Mouse (Mus musculus) liver, postnatal 0 days (tissue): ENCODE measurements around the gene Cox4i1. TPM values are rescaled to one million over a fixed set of nuclear protein-coding genes. Genes with fewer than 3 reads are reported as not detected.

Source experiments
- ATAC-seq: fragments of 200-750 bp; cut with Nextera tagmentation; 2 replicates; pipeline ENCODE4 v1.8.0; 2017; ENCODE audit warnings: mild to moderate bottlenecking, moderate library complexity
- DNase-seq: peaks from one replicate; pipeline ENCODE4 v3.0.0-alpha.2; 2016
- H3K27ac ChIP-seq: fragments of 300-500 bp; sonication (generic); 2 replicates; pipeline ENCODE4 v1.5.1; 2014; ENCODE audit warnings: antibody characterized with exemption, moderate library complexity, mild to moderate bottlenecking, low read depth
- H3K27me3 ChIP-seq: fragments of 300-500 bp; sonication (generic); 2 replicates; pipeline ENCODE4 v1.6.1; 2014; ENCODE audit warnings: low read length, control low read depth, mixed read lengths; ENCODE audit not compliant: insufficient read depth
- H3K36me3 ChIP-seq: fragments of 300-500 bp; sonication (generic); replicated peaks from 2 replicates; pipeline ENCODE4 v1.6.1; 2014; ENCODE audit warnings: mild to moderate bottlenecking, control low read depth, low read length, moderate library complexity, mixed read lengths; ENCODE audit not compliant: insufficient read depth
- H3K4me1 ChIP-seq: fragments of 300-500 bp; sonication (generic); 2 replicates; pipeline ENCODE4 v1.6.1; 2014; ENCODE audit warnings: antibody characterized with exemption, mild to moderate bottlenecking, control low read depth; ENCODE audit not compliant: insufficient read depth
- H3K4me2 ChIP-seq: fragments of 300-500 bp; sonication (generic); 2 replicates; pipeline ENCODE4 v1.6.1; 2014; ENCODE audit warnings: low read depth, mild to moderate bottlenecking, low read length, moderate library complexity, mixed read lengths
- H3K4me3 ChIP-seq: fragments of 300-500 bp; sonication (generic); 2 replicates; pipeline ENCODE4 v1.5.1; 2014; ENCODE audit warnings: low read depth, low read length
- H3K9ac ChIP-seq: fragments of 300-500 bp; sonication (generic); replicated peaks from 2 replicates; pipeline ENCODE4 v1.6.1; 2014; ENCODE audit warnings: mild to moderate bottlenecking, moderate library complexity
- H3K9me3 ChIP-seq: fragments of 300-500 bp; sonication (generic); 2 replicates; pipeline ENCODE4 v1.6.1; 2016; ENCODE audit warnings: mild to moderate bottlenecking, control low read depth, low read length, mixed read lengths
- CTCF ChIP-seq: sonication (generic); IDR thresholded peaks from 2 replicates; pipeline ENCODE4 v1.5.1; 2016; ENCODE audit warnings: antibody characterized with exemption, low read depth
- EP300 ChIP-seq: IDR thresholded peaks from 2 replicates; pipeline ENCODE4 v1.6.1; 2016; ENCODE audit warnings: antibody characterized with exemption, low read depth, mild to moderate bottlenecking
- WGBS: fragments of 180-500 bp; shearing (Covaris S2); extraction: QIAGEN DNeasy Blood & Tissue Kit; methylation state at CpG from one replicate; pipeline ENCODE4 v1.1.7; 2014; ENCODE audit not compliant: insufficient replicate concordance; 5-methylcytosine and 5-hydroxymethylcytosine counted together
- polyA plus RNA-seq: library from polyadenylated mRNA; unstranded; fragments of >200 nt; fragmentation: Nextera tagmentation; extraction: Ambion mirVana; gene quantifications from 2 replicates; pipeline ENCODE4 v1.2.1, GENCODE M21; 2015

The Cox4i1 gene
- polyA plus RNA-seq, 1 experiment from 2014 or later: 1,191 TPM

DNA sequence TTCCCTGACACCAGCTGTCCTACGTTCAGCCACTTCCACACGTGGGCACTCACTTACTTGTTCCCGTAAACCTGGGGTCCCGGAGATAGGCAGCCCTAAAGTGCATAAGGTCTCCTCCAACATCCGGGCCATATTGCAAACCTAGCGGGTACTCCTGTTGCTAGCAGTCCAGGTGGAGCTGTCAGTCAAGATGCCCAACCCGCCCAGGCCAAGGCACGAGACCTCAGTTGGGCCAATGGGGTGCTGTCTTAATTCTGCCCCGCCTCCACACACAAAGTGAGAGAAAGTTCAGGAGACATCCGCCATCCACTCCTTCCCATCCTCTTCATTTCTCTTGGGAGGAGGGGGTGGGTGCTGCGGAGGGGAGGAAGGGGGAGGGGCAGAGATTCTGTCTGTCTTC is 41.6 kb upstream of the Cox4i1 start:
- DNase-seq (no peak), ATAC-seq (no peak)
- TF ChIP-seq CTCF: no peak
- no peak for TF ChIP-seq EP300
- H3K27me3 ChIP-seq: no peaks in the 10 kb centered on the region
- no peak overlapping the region for H3K9ac ChIP-seq
- 81% methylated on average over 11 of the region's 11 CpGs for WGBS
- H3K27ac ChIP-seq: no peak overlapping the region
- peaks cover 6% of the 10 kb centered on the region for H3K4me1 ChIP-seq
- no peaks in the 10 kb centered on the region for H3K36me3 ChIP-seq
- H3K4me2 ChIP-seq: no peak overlapping the region
- no peak overlapping the region for H3K4me3 ChIP-seq
- no peaks in the 10 kb centered on the region for H3K9me3 ChIP-seq

DNA sequence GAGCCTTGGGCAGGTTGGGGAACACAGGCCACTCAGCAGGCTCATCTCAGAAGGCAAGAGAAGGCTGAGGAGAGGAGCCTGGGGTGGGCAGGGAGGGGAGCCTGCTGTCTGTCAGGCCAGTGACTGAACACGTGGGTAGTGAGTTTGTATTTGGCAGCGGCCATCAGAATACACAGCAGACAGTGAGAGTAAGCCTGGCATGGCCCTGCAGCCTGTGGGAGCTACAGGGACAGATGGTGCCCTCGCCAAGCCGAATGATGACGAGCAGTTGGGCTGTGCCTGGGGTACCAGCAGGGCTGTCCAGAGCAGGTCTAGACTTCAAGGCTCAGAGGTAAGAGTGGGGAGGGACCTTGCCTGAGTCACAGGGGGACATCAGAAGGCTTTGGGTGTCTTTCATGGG is 40.7 kb upstream of the Cox4i1 start:
- H3K36me3 ChIP-seq: no peaks in the 10 kb centered on the region
- no peak overlapping the region for H3K4me3 ChIP-seq
- no peak overlapping the region for H3K27ac ChIP-seq
- H3K4me1 ChIP-seq: no peaks in the 10 kb centered on the region
- no peak for ATAC-seq
- H3K4me2 ChIP-seq: no peak overlapping the region
- WGBS: 76% methylated on average over 5 of the region's 5 CpGs
- TF ChIP-seq CTCF (no peak), EP300 (no peak)
- no peak for DNase-seq
- no peak overlapping the region for H3K9ac ChIP-seq
- no peaks in the 10 kb centered on the region for H3K27me3 ChIP-seq
- H3K9me3 ChIP-seq: no peaks in the 10 kb centered on the region

DNA sequence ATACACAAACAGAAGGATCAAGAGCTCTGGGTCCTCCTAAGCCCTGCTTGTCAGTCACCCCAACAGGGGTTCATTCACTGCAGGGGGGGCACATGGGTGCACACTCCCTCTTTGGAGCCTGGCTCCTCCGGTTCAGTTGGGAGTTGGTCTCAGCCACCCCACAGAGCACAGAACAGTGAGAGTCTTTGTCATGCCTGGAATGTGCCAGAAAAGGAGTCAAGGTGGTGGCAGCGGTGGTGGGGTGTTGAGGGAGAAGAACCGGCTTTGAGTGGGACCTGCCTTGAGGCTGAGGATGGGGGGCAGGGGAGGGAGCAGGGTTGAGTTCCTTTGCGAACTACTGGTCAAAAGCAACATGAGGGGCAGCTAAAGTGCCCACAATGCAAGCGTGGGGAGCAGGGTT is 38.0 kb upstream of the Cox4i1 start:
- H3K9me3 ChIP-seq: no peaks in the 10 kb centered on the region
- no peak overlapping the region for H3K4me2 ChIP-seq
- 62% methylated on average over 5 of the region's 5 CpGs for WGBS
- H3K27ac ChIP-seq: no peak overlapping the region
- ATAC-seq: no peak
- H3K27me3 ChIP-seq: peaks cover 15% of the 10 kb centered on the region
- H3K36me3 ChIP-seq: no peaks in the 10 kb centered on the region
- H3K9ac ChIP-seq: no peak overlapping the region
- H3K4me1 ChIP-seq: peaks cover 12% of the 10 kb centered on the region
- no peak overlapping the region for H3K4me3 ChIP-seq
- no peak for TF ChIP-seq CTCF
- TF ChIP-seq EP300: no peak
- no peak for DNase-seq

DNA sequence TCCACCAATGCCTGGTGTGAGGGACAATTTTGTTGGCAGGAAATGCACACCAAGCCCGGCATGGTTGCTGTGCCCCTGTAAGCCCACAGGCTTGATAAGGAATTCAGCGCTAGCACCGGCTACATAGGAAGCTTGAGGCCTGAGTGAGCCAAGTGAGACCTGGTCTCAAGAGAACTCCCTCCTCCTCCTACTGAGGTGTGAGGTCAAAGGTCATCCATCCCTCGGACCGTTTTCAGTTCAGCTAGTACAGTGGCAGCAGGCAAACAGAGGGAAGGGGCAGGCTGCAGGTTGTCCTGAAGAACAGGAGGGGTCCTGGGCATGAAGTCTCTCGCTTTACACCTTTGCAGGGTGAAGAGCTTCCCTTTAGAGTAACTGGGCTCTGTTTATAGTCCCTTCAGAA is 37.2 kb upstream of the Cox4i1 start:
- Histone ChIP-seq H3K36me3 (no peaks in the 10 kb centered on the region), H3K4me1 (peaks cover 12% of the 10 kb centered on the region), H3K9ac (no peak overlapping the region), H3K9me3 (no peaks in the 10 kb centered on the region), H3K27me3 (peaks cover 15% of the 10 kb centered on the region), H3K4me3 (no peak overlapping the region), H3K27ac (no peak overlapping the region), H3K4me2 (no peak overlapping the region)
- TF ChIP-seq CTCF: no peak
- no peak for DNase-seq
- 29% methylated on average over 6 of the region's 6 CpGs for WGBS
- ATAC-seq: no peak

DNA sequence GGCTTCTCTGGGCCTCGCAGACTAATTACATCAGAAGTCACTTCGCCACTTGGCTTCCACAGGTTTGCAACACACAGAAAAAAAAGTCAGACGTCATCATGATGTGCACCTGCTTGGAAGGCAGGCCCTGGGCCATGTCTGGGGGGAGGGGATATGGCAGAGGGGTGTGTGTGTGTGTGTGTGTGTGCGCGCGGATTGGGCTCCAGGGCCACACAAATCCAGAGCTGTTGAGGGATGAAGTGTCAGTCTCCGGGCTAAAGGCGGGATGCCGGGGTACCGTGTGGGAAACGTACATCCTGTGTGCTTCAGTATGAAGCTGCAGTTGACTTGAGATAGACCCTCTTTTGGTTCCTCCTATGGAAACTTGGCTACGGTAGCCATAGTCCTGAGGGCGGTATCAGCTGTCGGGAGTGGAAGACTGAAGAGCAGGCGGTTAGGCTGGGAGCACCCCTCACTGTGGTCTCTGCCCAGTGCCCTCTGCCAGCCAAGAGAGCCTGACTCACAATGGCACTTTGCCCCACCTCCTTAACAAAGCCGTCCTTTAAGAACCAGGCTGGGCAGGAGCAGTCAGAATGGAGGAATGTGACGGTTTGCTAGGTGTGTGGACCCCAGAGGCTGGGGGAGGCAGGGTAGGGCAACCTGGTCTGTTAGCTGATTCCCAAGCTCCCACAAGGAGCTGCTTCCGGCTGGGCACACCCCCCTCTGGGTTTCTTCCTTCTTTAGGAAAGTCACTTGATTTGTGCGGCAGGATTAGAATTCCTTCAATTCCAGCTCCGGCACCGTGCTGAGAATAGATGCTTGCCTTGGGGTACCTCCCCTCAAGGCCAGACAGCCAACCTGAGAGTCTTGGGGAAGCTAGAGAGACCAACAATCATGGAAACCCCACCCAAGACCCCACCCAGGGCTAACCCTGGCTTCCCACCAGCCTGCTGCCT is 36.3 kb upstream of the Cox4i1 start:
- H3K36me3 ChIP-seq: no peaks in the 10 kb centered on the region
- no peak for ATAC-seq
- H3K4me3 ChIP-seq: no peak overlapping the region
- TF ChIP-seq CTCF: no peak
- TF ChIP-seq EP300: no peak
- WGBS: 84% methylated on average over 21 of the region's 21 CpGs
- H3K27ac ChIP-seq: no peak overlapping the region
- peaks cover 12% of the 10 kb centered on the region for H3K4me1 ChIP-seq
- H3K9ac ChIP-seq: no peak overlapping the region
- H3K27me3 ChIP-seq: peaks cover 15% of the 10 kb centered on the region
- no peak for DNase-seq
- no peak overlapping the region for H3K4me2 ChIP-seq
- no peaks in the 10 kb centered on the region for H3K9me3 ChIP-seq

DNA sequence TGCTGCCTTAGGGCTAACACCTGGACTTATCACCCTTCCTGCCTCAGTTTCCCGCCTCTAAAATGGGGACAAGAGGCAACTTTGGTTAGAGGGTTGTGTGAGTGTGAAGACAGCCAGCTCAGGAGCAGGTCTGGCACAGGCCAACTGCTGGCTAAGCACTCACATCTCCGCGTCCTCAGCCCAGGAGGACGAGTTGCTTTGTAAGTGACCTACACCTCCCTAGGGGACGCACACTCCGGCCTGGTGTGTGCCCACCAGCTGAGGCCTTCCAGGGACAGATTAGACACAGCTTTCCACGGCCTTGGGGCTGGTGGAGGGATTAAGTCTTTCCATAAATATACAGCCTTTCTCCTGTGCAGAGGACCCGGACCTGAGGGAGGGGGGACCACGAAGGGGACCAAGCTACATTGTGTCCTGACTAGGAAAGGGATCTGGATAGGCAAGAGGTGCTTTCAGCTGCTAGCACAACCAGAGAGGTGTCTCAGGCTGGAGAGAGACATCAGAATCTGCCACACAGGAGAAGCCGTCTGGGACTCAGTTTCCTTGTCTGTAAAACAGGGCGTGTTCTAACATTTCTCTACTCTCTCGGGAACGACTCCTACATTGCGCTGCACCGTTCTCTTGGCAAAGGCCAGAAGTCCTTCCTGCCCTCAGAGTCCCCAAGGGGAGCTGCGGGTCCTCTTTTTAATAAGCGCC is 34.9 kb upstream of the Cox4i1 start:
- DNase-seq (no peak), ATAC-seq (no peak)
- H3K4me2 ChIP-seq: peak overlapping the region; percentile 96
- peaks cover 12% of the 10 kb centered on the region for H3K4me1 ChIP-seq
- H3K27ac ChIP-seq: no peak overlapping the region
- TF ChIP-seq EP300 (no peak), CTCF (no peak)
- no peaks in the 10 kb centered on the region for H3K9me3 ChIP-seq
- H3K36me3 ChIP-seq: no peaks in the 10 kb centered on the region
- WGBS: 54% methylated on average over 17 of the region's 17 CpGs
- no peak overlapping the region for H3K9ac ChIP-seq
- H3K27me3 ChIP-seq: peaks cover 15% of the 10 kb centered on the region
- 0 out of 2 replicates have a peak overlapping the region, but pooled peaks have one; percentile 55 for H3K4me3 ChIP-seq
